Mouse (Mus musculus) CD4-positive helper T cell, adult 2 months (primary cell): Measurements from ENCODE around the gene Gas2l1.

Experiments
- DNase-seq: peaks from one replicate; pipeline ENCODE4 v3.0.0-alpha.2; 2012; ENCODE audit warnings: low read depth, missing footprints, low spot score

The Gas2l1 gene

GRCm38 (mm10) chr11:5064282-5065055 lies 658 bp downstream of the Gas2l1 start:
- DNase-seq = peak; percentile 51

- no peak for DNase-seq
Measured at GRCm38 (mm10) chr11:5063561-5064281, 1.4 kb downstream of the Gas2l1 start.

- DNase-seq = no peak
Measured at GRCm38 (mm10) chr11:5062860-5063505, 2.1 kb downstream of the Gas2l1 start.

- DNase-seq = peak; percentile 40
Measured at GRCm38 (mm10) chr11:5062326-5062725, 2.8 kb downstream of the Gas2l1 start.

GRCm38 (mm10) chr11:5061413-5062139 lies 3.6 kb downstream of the Gas2l1 start:
- DNase-seq = peak; percentile 87

GRCm38 (mm10) chr11:5060756-5061412 lies 4.2 kb downstream of the Gas2l1 start:
- no peak for DNase-seq

- peak; percentile 66 for DNase-seq
Measured at GRCm38 (mm10) chr11:5059704-5060156, 5.4 kb downstream of the Gas2l1 start.

GRCm38 (mm10) chr11:5059230-5059629 lies 5.9 kb downstream of the Gas2l1 start:
- DNase-seq = no peak

GRCm38 (mm10) chr11:5058783-5059182 lies 6.3 kb downstream of the Gas2l1 start:
- peak; percentile 24 for DNase-seq

GRCm38 (mm10) chr11:5057856-5058641 lies 7.1 kb downstream of the Gas2l1 start, which contains the start of gene Rasl10a:
Gene Rasl10a, plus strand, starts transcription at chr11:5058128.
- peak; percentile 58 for DNase-seq

- DNase-seq = no peak
Measured at GRCm38 (mm10) chr11:5057541-5057855, 7.6 kb downstream of the Gas2l1 start.

- no peak for DNase-seq
Measured at GRCm38 (mm10) chr11:5057064-5057463, 8.1 kb downstream of the Gas2l1 start.

GRCm38 (mm10) chr11:5055945-5056938 lies 8.9 kb downstream of the Gas2l1 start:
- DNase-seq = no peak

GRCm38 (mm10) chr11:5054874-5055273 lies 10.3 kb downstream of the Gas2l1 start:
- no peak for DNase-seq

GRCm38 (mm10) chr11:5054151-5054550 lies 11.0 kb downstream of the Gas2l1 start:
- no peak for DNase-seq

- DNase-seq = no peak
Measured at GRCm38 (mm10) chr11:5052200-5052854, 12.8 kb downstream of the Gas2l1 start.

GRCm38 (mm10) chr11:5051629-5052028 lies 13.5 kb downstream of the Gas2l1 start:
- DNase-seq = no peak

GRCm38 (mm10) chr11:5046321-5046926 lies 18.7 kb downstream of the Gas2l1 start:
- DNase-seq = no peak
